Mouse (Mus musculus) stomach, embryonic 15.5 days (tissue): Measurements from ENCODE around the gene Cct8. TPM values are rescaled to one million over a fixed set of nuclear protein-coding genes. Genes with fewer than 3 reads are reported as not detected.
A peak's percentile ranks its signal among the peaks of the same experiment; 100 is the strongest.

Experiments used
- ATAC-seq: fragments of 200-750 bp; cut with Nextera tagmentation; 2 replicates; pipeline ENCODE4 v1.8.0; 2017; ENCODE audit warnings: low read depth, moderate number of reproducible peaks, moderate TSS enrichment; ENCODE audit not compliant: insufficient read depth, low FRiP score
- H3K27ac ChIP-seq: fragments of 300-500 bp; sonication (generic); 2 replicates; pipeline ENCODE4 v1.5.1; 2015; ENCODE audit warnings: mild to moderate bottlenecking, inconsistent platforms
- H3K27me3 ChIP-seq: fragments of 300-500 bp; sonication (generic); replicated peaks from 2 replicates; pipeline ENCODE4 v1.6.1; 2015; ENCODE audit warnings: inconsistent platforms
- H3K36me3 ChIP-seq: fragments of 300-500 bp; sonication (generic); 2 replicates; pipeline ENCODE4 v1.6.1; 2015; ENCODE audit warnings: inconsistent platforms
- H3K4me1 ChIP-seq: fragments of 300-500 bp; sonication (generic); 2 replicates; pipeline ENCODE4 v1.6.1; 2015; ENCODE audit warnings: inconsistent platforms
- H3K4me2 ChIP-seq: fragments of 300-500 bp; sonication (generic); 2 replicates; pipeline ENCODE4 v1.6.1; 2015; ENCODE audit warnings: mild to moderate bottlenecking, inconsistent platforms
- H3K4me3 ChIP-seq: fragments of 300-500 bp; sonication (generic); replicated peaks from 2 replicates; pipeline ENCODE4 v1.5.1; 2015; ENCODE audit warnings: inconsistent platforms
- H3K9ac ChIP-seq: fragments of 300-500 bp; sonication (generic); 2 replicates; pipeline ENCODE4 v1.6.1; 2015; ENCODE audit warnings: inconsistent platforms
- H3K9me3 ChIP-seq: fragments of 300-500 bp; sonication (generic); 2 replicates; pipeline ENCODE4 v1.6.1; 2016; ENCODE audit warnings: inconsistent platforms
- WGBS: fragments of 180-500 bp; shearing (Covaris S2); methylation state at CpG from one replicate; pipeline ENCODE4 v1.1.7; 2015; 5-methylcytosine and 5-hydroxymethylcytosine counted together
- polyA plus RNA-seq: library from polyadenylated mRNA; unstranded; fragments of >200 nt; fragmentation: Nextera tagmentation; extraction: Ambion mirVana; gene quantifications from 2 replicates; pipeline ENCODE4 v1.2.1, GENCODE M21; 2015

Gene Cct8
- polyA plus RNA-seq, 1 experiment from 2014 or later, result 389 TPM

- no peak overlapping the region for H3K9ac ChIP-seq
- H3K27ac ChIP-seq, result no peak overlapping the region
- H3K4me1 ChIP-seq, result peaks cover 8% of the 10 kb centered on the region; the same call in 1 of the 2 replicates
- H3K4me3 ChIP-seq, result no peak overlapping the region
- no peaks in the 10 kb centered on the region for H3K27me3 ChIP-seq
- no peaks in the 10 kb centered on the region for H3K36me3 ChIP-seq
- H3K4me2 ChIP-seq, result no peak overlapping the region
- no peaks in the 10 kb centered on the region for H3K9me3 ChIP-seq
- 0 out of 2 replicates have a peak, but pooled peaks have one; percentile 23 for ATAC-seq
Measured at GRCm38 (mm10) chr16:87443245-87443644, 52.4 kb downstream of the Cct8 start.

- H3K9ac ChIP-seq, result no peak overlapping the region
- WGBS, result 37% methylated on average over 5 of the region's 5 CpGs
- ATAC-seq, result no peak
- H3K36me3 ChIP-seq, result no peaks in the 10 kb centered on the region
- H3K4me2 ChIP-seq, result no peak overlapping the region
- 0 out of 2 replicates have a peak overlapping the region, but pooled peaks have one; percentile 4 for H3K27ac ChIP-seq
- no peaks in the 10 kb centered on the region for H3K9me3 ChIP-seq
- H3K4me3 ChIP-seq, result no peak overlapping the region
- peaks cover 8% of the 10 kb centered on the region; the same call in 1 of the 2 replicates for H3K4me1 ChIP-seq
- H3K27me3 ChIP-seq, result no peaks in the 10 kb centered on the region
Measured at GRCm38 (mm10) chr16:87442291-87442690, 53.4 kb downstream of the Cct8 start.

- H3K9ac ChIP-seq, result peak overlapping the region; percentile 61; the same call in 1 of the 2 replicates
- no peak for ATAC-seq
- no peaks in the 10 kb centered on the region for H3K27me3 ChIP-seq
- H3K36me3 ChIP-seq, result no peaks in the 10 kb centered on the region
- H3K4me3 ChIP-seq, result peak overlapping the region; percentile 62
- H3K27ac ChIP-seq, result peak overlapping the region; percentile 77; the same call in 1 of the 2 replicates
- peaks cover 8% of the 10 kb centered on the region; the same call in 1 of the 2 replicates for H3K4me1 ChIP-seq
- WGBS, result 19% methylated on average over 9 of the region's 9 CpGs
- H3K9me3 ChIP-seq, result no peaks in the 10 kb centered on the region
- peak overlapping the region; percentile 69 for H3K4me2 ChIP-seq
Measured at GRCm38 (mm10) chr16:87441089-87441488, 54.6 kb downstream of the Cct8 start.

GRCm38 (mm10) chr16:87440184-87440686, 55.4 kb downstream of the Cct8 start, which contains the start of gene Rwdd2b:
Rwdd2b (minus strand) TSS chr16:87440573.
- peak within 1 kb of the TSS; percentile 62 for H3K4me3 ChIP-seq
- peak within 1 kb of the TSS; percentile 69 for H3K4me2 ChIP-seq
- peak; percentile 96 for ATAC-seq
- H3K4me1 ChIP-seq, result peaks cover 8% of the 10 kb centered on the region; the same call in 1 of the 2 replicates
- H3K27me3 ChIP-seq, result no peaks in the 10 kb centered on the region
- H3K27ac ChIP-seq, result peak within 1 kb of the TSS; percentile 77
- no peaks in the 10 kb centered on the region for H3K9me3 ChIP-seq
- under 1% methylated on average over 38 of the region's 38 CpGs for WGBS
- H3K9ac ChIP-seq, result peak within 1 kb of the TSS; percentile 61
- H3K36me3 ChIP-seq, result no peaks in the 10 kb centered on the region

GRCm38 (mm10) chr16:87438697-87439096, 57.0 kb downstream of the Cct8 start:
- Histone ChIP-seq H3K4me3 (no peak overlapping the region), H3K4me2 (no peak overlapping the region), H3K9ac (no peak overlapping the region), H3K4me1 (peaks cover 8% of the 10 kb centered on the region; the same call in 1 of the 2 replicates), H3K27ac (no peak overlapping the region), H3K36me3 (no peaks in the 10 kb centered on the region), H3K27me3 (no peaks in the 10 kb centered on the region), H3K9me3 (no peaks in the 10 kb centered on the region)
- WGBS, result 89% methylated on average over 8 of the region's 8 CpGs
- ATAC-seq, result no peak

GRCm38 (mm10) chr16:87437096-87437495, 58.6 kb downstream of the Cct8 start:
- Histone ChIP-seq H3K4me3 (no peak overlapping the region), H3K36me3 (no peaks in the 10 kb centered on the region), H3K4me1 (peaks cover 8% of the 10 kb centered on the region; the same call in 1 of the 2 replicates), H3K27ac (no peak overlapping the region), H3K9me3 (no peaks in the 10 kb centered on the region), H3K9ac (no peak overlapping the region), H3K4me2 (no peak overlapping the region), H3K27me3 (no peaks in the 10 kb centered on the region)
- ATAC-seq, result no peak
- 93% methylated on average over 21 of the region's 21 CpGs for WGBS

- Histone ChIP-seq H3K27ac (no peak overlapping the region), H3K27me3 (no peaks in the 10 kb centered on the region), H3K9me3 (no peaks in the 10 kb centered on the region), H3K4me3 (no peak overlapping the region), H3K36me3 (no peaks in the 10 kb centered on the region), H3K9ac (no peak overlapping the region), H3K4me1 (no peaks in the 10 kb centered on the region; the same call in none of the 2 replicates), H3K4me2 (no peak overlapping the region)
- 86% methylated on average over 13 of the region's 13 CpGs for WGBS
- no peak for ATAC-seq
Measured at GRCm38 (mm10) chr16:87435411-87436205, 60.1 kb downstream of the Cct8 start.

- Histone ChIP-seq H3K4me1 (no peaks in the 10 kb centered on the region; the same call in none of the 2 replicates), H3K9ac (no peak overlapping the region), H3K27ac (no peak overlapping the region), H3K27me3 (no peaks in the 10 kb centered on the region), H3K4me2 (no peak overlapping the region), H3K36me3 (no peaks in the 10 kb centered on the region), H3K4me3 (no peak overlapping the region), H3K9me3 (no peaks in the 10 kb centered on the region)
- 77% methylated on average over 6 of the region's 6 CpGs for WGBS
- no peak for ATAC-seq
Measured at GRCm38 (mm10) chr16:87434946-87435345, 60.7 kb downstream of the Cct8 start.

- ATAC-seq, result no peak
- H3K4me2 ChIP-seq, result no peak overlapping the region
- no peak overlapping the region for H3K27ac ChIP-seq
- no peak overlapping the region for H3K4me3 ChIP-seq
- no peak overlapping the region for H3K9ac ChIP-seq
- 79% methylated on average over 7 of the region's 7 CpGs for WGBS
- H3K27me3 ChIP-seq, result no peaks in the 10 kb centered on the region
- H3K36me3 ChIP-seq, result no peaks in the 10 kb centered on the region
- H3K4me1 ChIP-seq, result no peaks in the 10 kb centered on the region; the same call in 1 of the 2 replicates
- H3K9me3 ChIP-seq, result no peaks in the 10 kb centered on the region
Measured at GRCm38 (mm10) chr16:87434266-87434665, 61.4 kb downstream of the Cct8 start.

Other genes starting within 250 kb of the Cct8 start
- gene N6amt1, start 141.7 kb downstream of the Cct8 start, polyA plus RNA-seq, result 22.2 and 24.8 TPM in 2 replicates
- 23.2 and 27.0 TPM in 2 replicates for gene Ltn1, start 63.3 kb downstream of the Cct8 start, polyA plus RNA-seq
- 10.4 and 13.4 TPM in 2 replicates for gene Rwdd2b, start 55.3 kb downstream of the Cct8 start, polyA plus RNA-seq
- gene Usp16, start 41.2 kb downstream of the Cct8 start, polyA plus RNA-seq, result 41.7 and 42.2 TPM in 2 replicates
- 0.73 and 0.94 TPM in 2 replicates for gene Map3k7cl, start 57.5 kb upstream of the Cct8 start, polyA plus RNA-seq
- 12.3 and 13.7 TPM in 2 replicates for gene Bach1, start 203.1 kb upstream of the Cct8 start, polyA plus RNA-seq